Mouse (Mus musculus): ENCODE data around the gene Rnf166. TPM values are rescaled to one million over a fixed set of nuclear protein-coding genes. Genes with fewer than 3 reads are reported as not detected.

Rnf166 gene
- polyA plus RNA-seq, 1 experiment, result 17.1 TPM

- no peak overlapping the region for H3K27ac ChIP-seq (ENCODE audit: insufficient read depth, low read length)
- H3K27me3 ChIP-seq (ENCODE audit: control insufficient read depth, insufficient read depth, low read length, poor library complexity, severe bottlenecking), result no peaks in the 10 kb centered on the region
- H3K9ac ChIP-seq (ENCODE audit: low read depth, poor library complexity, severe bottlenecking), result peak overlapping the region; percentile 68
These were observed 15.9 kb downstream of the Rnf166 start for GRCm38 (mm10) chr8:122459990-122460389.

GRCm38 (mm10) chr8:122459218-122459900 lies 16.5 kb downstream of the Rnf166 start:
- peak overlapping the region; percentile 68 for H3K9ac ChIP-seq (ENCODE audit: low read depth, poor library complexity, severe bottlenecking)
- H3K4me1 ChIP-seq (ENCODE audit: control insufficient read depth, insufficient read depth, low read length), result peaks cover 6% of the 10 kb centered on the region
- no peaks in the 10 kb centered on the region for H3K27me3 ChIP-seq (ENCODE audit: control insufficient read depth, insufficient read depth, low read length, poor library complexity, severe bottlenecking)
- no peak overlapping the region for H3K27ac ChIP-seq (ENCODE audit: insufficient read depth, low read length)
- 0 out of 2 replicates have a peak, but pooled peaks cover 5% of the 10 kb centered on the region for H3K36me3 ChIP-seq (ENCODE audit: control insufficient read depth, insufficient read depth, low read length, poor library complexity, severe bottlenecking)
- no peaks in the 10 kb centered on the region for H3K9me3 ChIP-seq (replicated peaks; ENCODE audit: control insufficient read depth, insufficient read depth, low read length, poor library complexity, severe bottlenecking)
- peak overlapping the region; percentile 71 for H3K4me3 ChIP-seq (ENCODE audit: low read depth, low read length)
- TF ChIP-seq POLR2A (IDR thresholded peaks at IDR 0.05; ENCODE audit: insufficient read depth, low read length) (no peak), CTCF (IDR thresholded peaks at IDR 0.05; ENCODE audit: low read depth, low read length) (peak; percentile 76)

More at GRCm38 (mm10) chr8:122459990-122460389, 15.9 kb downstream of the Rnf166 start:
- H3K4me1 ChIP-seq (ENCODE audit: control insufficient read depth, insufficient read depth, low read length), result peaks cover 6% of the 10 kb centered on the region
- TF ChIP-seq CTCF (IDR thresholded peaks at IDR 0.05; ENCODE audit: low read depth, low read length) (no peak), POLR2A (IDR thresholded peaks at IDR 0.05; ENCODE audit: insufficient read depth, low read length) (no peak)
- no peaks in the 10 kb centered on the region for H3K9me3 ChIP-seq (replicated peaks; ENCODE audit: control insufficient read depth, insufficient read depth, low read length, poor library complexity, severe bottlenecking)
- H3K36me3 ChIP-seq (ENCODE audit: control insufficient read depth, insufficient read depth, low read length, poor library complexity, severe bottlenecking), result 0 out of 2 replicates have a peak, but pooled peaks cover 4% of the 10 kb centered on the region
- H3K4me3 ChIP-seq (ENCODE audit: low read depth, low read length), result peak overlapping the region; percentile 71

- H3K27me3 ChIP-seq (ENCODE audit: control insufficient read depth, insufficient read depth, low read length, poor library complexity, severe bottlenecking), result no peaks in the 10 kb centered on the region
These were observed 18.7 kb downstream of the Rnf166 start for GRCm38 (mm10) chr8:122457171-122457570.

GRCm38 (mm10) chr8:122454409-122454808 lies 21.5 kb downstream of the Rnf166 start:
- H3K27ac ChIP-seq (ENCODE audit: insufficient read depth, low read length), result no peak overlapping the region
- no peaks in the 10 kb centered on the region for H3K9me3 ChIP-seq (replicated peaks; ENCODE audit: control insufficient read depth, insufficient read depth, low read length, poor library complexity, severe bottlenecking)
- no peaks in the 10 kb centered on the region for H3K4me1 ChIP-seq (ENCODE audit: control insufficient read depth, insufficient read depth, low read length)
- no peak overlapping the region for H3K9ac ChIP-seq (ENCODE audit: low read depth, poor library complexity, severe bottlenecking)
- H3K4me3 ChIP-seq (ENCODE audit: low read depth, low read length), result no peak overlapping the region
- no peaks in the 10 kb centered on the region for H3K27me3 ChIP-seq (ENCODE audit: control insufficient read depth, insufficient read depth, low read length, poor library complexity, severe bottlenecking)
- 0 out of 2 replicates have a peak, but pooled peaks cover 5% of the 10 kb centered on the region for H3K36me3 ChIP-seq (ENCODE audit: control insufficient read depth, insufficient read depth, low read length, poor library complexity, severe bottlenecking)
- TF ChIP-seq CTCF (IDR thresholded peaks at IDR 0.05; ENCODE audit: low read depth, low read length), result no peak
- no peak for TF ChIP-seq EP300 (IDR thresholded peaks at IDR 0.05; ENCODE audit: insufficient read depth, low read depth, low read length)
- TF ChIP-seq POLR2A (IDR thresholded peaks at IDR 0.05; ENCODE audit: insufficient read depth, low read length), result no peak

More at GRCm38 (mm10) chr8:122457171-122457570, 18.7 kb downstream of the Rnf166 start:
- no peaks in the 10 kb centered on the region for H3K4me1 ChIP-seq (ENCODE audit: control insufficient read depth, insufficient read depth, low read length)
- H3K4me3 ChIP-seq (ENCODE audit: low read depth, low read length), result no peak overlapping the region
- no peak for TF ChIP-seq POLR2A (IDR thresholded peaks at IDR 0.05; ENCODE audit: insufficient read depth, low read length)
- no peak for TF ChIP-seq EP300 (IDR thresholded peaks at IDR 0.05; ENCODE audit: insufficient read depth, low read depth, low read length)
- no peak for TF ChIP-seq CTCF (IDR thresholded peaks at IDR 0.05; ENCODE audit: low read depth, low read length)
- H3K36me3 ChIP-seq (ENCODE audit: control insufficient read depth, insufficient read depth, low read length, poor library complexity, severe bottlenecking), result 0 out of 2 replicates have a peak, but pooled peaks cover 5% of the 10 kb centered on the region
- no peaks in the 10 kb centered on the region for H3K9me3 ChIP-seq (replicated peaks; ENCODE audit: control insufficient read depth, insufficient read depth, low read length, poor library complexity, severe bottlenecking)
- H3K27ac ChIP-seq (ENCODE audit: insufficient read depth, low read length), result no peak overlapping the region
- no peak overlapping the region for H3K9ac ChIP-seq (ENCODE audit: low read depth, poor library complexity, severe bottlenecking)

- Histone ChIP-seq H3K36me3 (ENCODE audit: control insufficient read depth, insufficient read depth, low read length, poor library complexity, severe bottlenecking) (0 out of 2 replicates have a peak, but pooled peaks cover 5% of the 10 kb centered on the region), H3K4me3 (ENCODE audit: low read depth, low read length) (no peak overlapping the region), H3K4me1 (ENCODE audit: control insufficient read depth, insufficient read depth, low read length) (no peaks in the 10 kb centered on the region), H3K9ac (ENCODE audit: low read depth, poor library complexity, severe bottlenecking) (no peak overlapping the region), H3K9me3 (replicated peaks; ENCODE audit: control insufficient read depth, insufficient read depth, low read length, poor library complexity, severe bottlenecking) (no peaks in the 10 kb centered on the region), H3K27ac (ENCODE audit: insufficient read depth, low read length) (no peak overlapping the region), H3K27me3 (ENCODE audit: control insufficient read depth, insufficient read depth, low read length, poor library complexity, severe bottlenecking) (no peaks in the 10 kb centered on the region)
- TF ChIP-seq EP300 (IDR thresholded peaks at IDR 0.05; ENCODE audit: insufficient read depth, low read depth, low read length) (no peak), CTCF (IDR thresholded peaks at IDR 0.05; ENCODE audit: low read depth, low read length) (no peak), POLR2A (IDR thresholded peaks at IDR 0.05; ENCODE audit: insufficient read depth, low read length) (no peak)
These were observed 23.7 kb downstream of the Rnf166 start for GRCm38 (mm10) chr8:122452154-122452553.

GRCm38 (mm10) chr8:122451161-122451703 lies 24.6 kb downstream of the Rnf166 start:
- Histone ChIP-seq H3K4me3 (ENCODE audit: low read depth, low read length) (no peak overlapping the region), H3K9ac (ENCODE audit: low read depth, poor library complexity, severe bottlenecking) (no peak overlapping the region), H3K9me3 (replicated peaks; ENCODE audit: control insufficient read depth, insufficient read depth, low read length, poor library complexity, severe bottlenecking) (no peaks in the 10 kb centered on the region), H3K27ac (ENCODE audit: insufficient read depth, low read length) (no peak overlapping the region), H3K36me3 (ENCODE audit: control insufficient read depth, insufficient read depth, low read length, poor library complexity, severe bottlenecking) (0 out of 2 replicates have a peak, but pooled peaks cover 4% of the 10 kb centered on the region), H3K4me1 (ENCODE audit: control insufficient read depth, insufficient read depth, low read length) (no peaks in the 10 kb centered on the region), H3K27me3 (ENCODE audit: control insufficient read depth, insufficient read depth, low read length, poor library complexity, severe bottlenecking) (no peaks in the 10 kb centered on the region)
- TF ChIP-seq POLR2A (IDR thresholded peaks at IDR 0.05; ENCODE audit: insufficient read depth, low read length) (no peak), EP300 (IDR thresholded peaks at IDR 0.05; ENCODE audit: insufficient read depth, low read depth, low read length) (no peak), CTCF (IDR thresholded peaks at IDR 0.05; ENCODE audit: low read depth, low read length) (no peak)
